Mouse (Mus musculus) kidney, embryonic 14.5 days (tissue): Measurements from ENCODE around the gene Cnn1. TPM values are rescaled to one million over a fixed set of nuclear protein-coding genes. Genes with fewer than 3 reads are reported as not detected.
A peak's percentile ranks its signal among the peaks of the same experiment; 100 is the strongest.

Experiments
- ATAC-seq: fragments of 200-750 bp; cut with Nextera tagmentation; 2 replicates; pipeline ENCODE4 v1.8.0; 2017; ENCODE audit warnings: moderate number of reproducible peaks, mild to moderate bottlenecking, moderate TSS enrichment, moderate library complexity; ENCODE audit not compliant: low FRiP score, low TSS enrichment
- H3K27ac ChIP-seq: fragments of 300-500 bp; sonication (generic); 2 replicates; pipeline ENCODE4 v1.5.1; 2014; ENCODE audit warnings: low read depth, mild to moderate bottlenecking, low read length, moderate library complexity, mixed read lengths
- H3K27me3 ChIP-seq: fragments of 300-500 bp; sonication (generic); 2 replicates; pipeline ENCODE4 v1.6.1; 2014; ENCODE audit warnings: mild to moderate bottlenecking, low read length; ENCODE audit not compliant: control insufficient read depth, insufficient read depth
- H3K36me3 ChIP-seq: fragments of 300-500 bp; sonication (generic); 2 replicates; pipeline ENCODE4 v1.6.1; 2014; ENCODE audit warnings: low read length, mixed read lengths; ENCODE audit not compliant: control insufficient read depth, insufficient read depth
- H3K4me1 ChIP-seq: fragments of 300-500 bp; sonication (generic); 2 replicates; pipeline ENCODE4 v1.6.1; 2014; ENCODE audit warnings: low read length, mixed read lengths; ENCODE audit not compliant: control insufficient read depth, insufficient read depth
- H3K4me2 ChIP-seq: fragments of 300-500 bp; sonication (generic); replicated peaks from 2 replicates; pipeline ENCODE4 v1.6.1; 2014; ENCODE audit warnings: low read depth, mild to moderate bottlenecking, low read length
- H3K4me3 ChIP-seq: fragments of 300-500 bp; sonication (generic); 2 replicates; pipeline ENCODE4 v1.5.1; 2014; ENCODE audit warnings: mild to moderate bottlenecking, low read length
- H3K9ac ChIP-seq: fragments of 300-500 bp; sonication (generic); 2 replicates; pipeline ENCODE4 v1.6.1; 2014; ENCODE audit warnings: low read depth, mild to moderate bottlenecking, low read length, moderate library complexity
- H3K9me3 ChIP-seq: fragments of 300-500 bp; sonication (generic); 2 replicates; pipeline ENCODE4 v1.6.1; 2016; ENCODE audit warnings: low read length; ENCODE audit not compliant: control insufficient read depth
- WGBS: fragments of 180-500 bp; shearing (Covaris S2); extraction: QIAGEN DNeasy Blood & Tissue Kit; methylation state at CpG from one replicate; pipeline ENCODE4 v1.1.7; 2014; 5-methylcytosine and 5-hydroxymethylcytosine counted together
- polyA plus RNA-seq: library from polyadenylated mRNA; unstranded; fragments of >200 nt; fragmentation: Nextera tagmentation; extraction: Ambion mirVana; gene quantifications from 2 replicates; pipeline ENCODE4 v1.2.1, GENCODE M21; 2014

Gene Cnn1
- 4.7 and 5.1 TPM in 2 replicates for polyA plus RNA-seq

DNA sequence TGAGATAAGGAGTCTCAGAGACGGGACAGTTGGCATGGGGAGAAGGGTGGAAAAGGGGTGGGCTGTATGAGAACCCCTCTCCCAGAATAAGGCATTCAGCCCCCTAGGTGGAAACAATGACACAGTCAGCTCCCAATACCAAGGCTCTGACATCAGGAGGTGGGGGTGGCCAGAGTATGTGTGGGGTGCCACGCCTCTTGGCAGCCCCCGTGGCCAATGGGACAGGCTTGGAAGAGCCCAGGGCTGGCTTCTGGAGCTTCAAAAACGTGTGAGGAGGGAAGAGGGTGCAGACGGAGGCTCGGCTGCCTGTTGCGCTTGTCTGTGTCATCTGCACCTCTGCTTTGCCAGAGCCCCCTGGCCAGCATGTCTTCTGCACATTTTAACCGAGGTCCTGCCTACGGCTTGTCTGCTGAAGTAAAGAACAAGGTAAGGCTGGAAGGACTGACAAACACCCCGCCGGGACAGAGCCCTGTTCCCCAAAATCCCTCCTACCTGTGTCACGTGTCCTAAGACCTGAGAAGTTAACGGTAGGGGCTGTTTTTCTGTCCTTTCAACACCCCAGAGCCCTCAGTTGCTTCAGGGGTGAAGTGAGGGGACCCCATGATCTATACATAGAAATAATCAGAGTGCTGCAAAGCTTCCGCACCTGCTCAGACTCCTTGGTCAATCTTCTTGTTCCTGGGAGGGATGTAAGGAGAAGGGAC, at the start of gene Cnn1:
Cnn1 (plus strand) TSS at position 224 of the 704 bp plus-strand sequence.
- Histone ChIP-seq H3K4me3 (peak within 1 kb of the TSS; percentile 12; the same call in 1 of the 2 replicates), H3K27me3 (peaks cover 22% of the 10 kb centered on the region), H3K4me1 (0 out of 2 replicates have a peak, but pooled peaks cover 4% of the 10 kb centered on the region), H3K9me3 (no peaks in the 10 kb centered on the region), H3K9ac (peak within 1 kb of the TSS; percentile 7; the same call in 1 of the 2 replicates), H3K4me2 (peak within 1 kb of the TSS; percentile 25; the same call in 1 of the 2 replicates), H3K27ac (no peak within 1 kb of the TSS), H3K36me3 (no peaks in the 10 kb centered on the region)
- WGBS = 8% methylated on average over 14 of the region's 14 CpGs
- ATAC-seq = no peak

DNA sequence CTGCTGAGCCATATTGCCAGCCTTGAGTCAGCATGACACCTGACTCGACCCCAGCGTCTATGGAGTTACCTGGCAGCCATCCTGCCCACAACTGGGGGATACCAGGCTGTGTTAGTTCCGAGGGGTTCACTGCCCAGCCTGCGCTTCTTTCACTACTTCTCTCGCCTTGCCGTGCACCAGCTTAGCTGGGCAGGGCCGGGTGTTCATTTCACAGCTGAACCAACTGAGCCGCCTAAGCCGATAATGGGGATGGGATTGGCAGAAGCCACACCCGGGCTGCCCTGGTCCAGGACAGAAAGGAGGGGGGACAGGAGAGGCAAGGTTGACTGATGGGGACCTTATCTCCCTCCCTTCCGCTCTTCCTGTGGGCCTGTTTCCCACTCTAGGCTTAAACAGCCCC, 49.7 kb upstream of the Cnn1 start:
- Histone ChIP-seq H3K4me3 (no peak overlapping the region), H3K9me3 (no peaks in the 10 kb centered on the region), H3K9ac (no peak overlapping the region), H3K27me3 (peaks cover 45% of the 10 kb centered on the region), H3K4me1 (peaks cover 14% of the 10 kb centered on the region), H3K36me3 (no peaks in the 10 kb centered on the region), H3K4me2 (no peak overlapping the region), H3K27ac (no peak overlapping the region)
- 78% methylated on average over 11 of the region's 11 CpGs for WGBS
- ATAC-seq = no peak

DNA sequence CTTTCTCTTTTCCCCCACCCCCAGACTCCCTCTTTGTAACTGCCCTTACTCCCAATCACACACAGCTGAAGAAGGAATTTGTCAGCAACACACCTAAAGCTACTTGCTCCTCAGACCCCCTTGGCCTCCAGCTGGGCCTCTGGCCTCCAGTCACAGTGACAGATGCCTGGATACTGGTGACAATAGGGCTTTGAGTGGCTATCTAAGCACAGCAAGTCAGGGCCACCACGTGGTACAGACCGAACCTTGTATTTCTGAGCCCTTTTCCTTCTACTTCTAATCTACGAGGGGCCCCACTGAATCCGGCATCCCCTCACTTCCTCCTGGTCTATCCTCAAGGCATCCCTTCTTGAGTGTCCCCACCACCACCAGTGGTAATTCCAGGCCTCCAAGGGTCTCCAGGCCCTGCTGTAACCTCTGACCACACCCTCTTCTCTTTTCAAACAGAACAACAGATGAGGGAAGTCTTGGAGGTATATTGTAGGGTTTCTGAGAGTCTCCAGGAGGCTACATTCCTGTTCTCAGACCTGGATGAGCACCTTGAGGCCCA, 49.2 kb upstream of the Cnn1 start:
- Histone ChIP-seq H3K27me3 (peaks cover 49% of the 10 kb centered on the region), H3K36me3 (no peaks in the 10 kb centered on the region), H3K9ac (no peak overlapping the region), H3K9me3 (no peaks in the 10 kb centered on the region), H3K27ac (no peak overlapping the region), H3K4me1 (peaks cover 19% of the 10 kb centered on the region), H3K4me3 (no peak overlapping the region), H3K4me2 (no peak overlapping the region)
- 0 out of 2 replicates have a peak, but pooled peaks have one; percentile 7 for ATAC-seq
- 58% methylated on average over 4 of the region's 4 CpGs for WGBS

DNA sequence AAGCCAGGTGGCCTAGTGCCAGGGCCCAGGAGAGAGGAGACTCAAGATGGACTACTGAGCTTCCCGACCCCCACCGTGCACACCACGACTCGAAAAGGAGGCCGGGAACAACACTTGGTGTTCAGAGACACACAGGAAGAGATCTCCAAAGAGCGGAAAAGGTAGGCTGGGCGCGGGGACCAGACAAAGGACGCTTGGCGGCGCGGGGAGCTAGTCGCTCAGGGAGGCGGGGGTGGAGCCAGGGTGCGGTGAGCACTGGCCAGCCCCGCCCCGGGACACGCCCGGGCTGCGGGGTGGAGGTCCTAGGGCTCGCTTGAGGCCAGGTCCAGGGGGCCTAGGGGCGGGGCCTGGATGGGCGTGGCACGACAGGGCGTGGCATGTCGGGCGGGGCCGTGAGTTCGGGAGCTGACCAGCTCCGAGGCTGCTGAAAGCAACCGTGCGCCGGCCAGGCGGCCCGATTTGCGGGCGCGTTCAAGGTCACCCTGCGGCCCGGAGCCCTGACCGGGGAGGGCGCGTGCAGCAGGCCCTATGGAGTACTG, 48.6 kb upstream of the Cnn1 start:
- Histone ChIP-seq H3K36me3 (no peaks in the 10 kb centered on the region), H3K4me1 (peaks cover 20% of the 10 kb centered on the region), H3K4me2 (peak overlapping the region; percentile 74), H3K9me3 (no peaks in the 10 kb centered on the region), H3K27me3 (peaks cover 49% of the 10 kb centered on the region), H3K9ac (no peak overlapping the region), H3K27ac (no peak overlapping the region), H3K4me3 (peak overlapping the region; percentile 34)
- peak; percentile 74 for ATAC-seq
- 2% methylated on average over 32 of the region's 43 CpGs for WGBS

DNA sequence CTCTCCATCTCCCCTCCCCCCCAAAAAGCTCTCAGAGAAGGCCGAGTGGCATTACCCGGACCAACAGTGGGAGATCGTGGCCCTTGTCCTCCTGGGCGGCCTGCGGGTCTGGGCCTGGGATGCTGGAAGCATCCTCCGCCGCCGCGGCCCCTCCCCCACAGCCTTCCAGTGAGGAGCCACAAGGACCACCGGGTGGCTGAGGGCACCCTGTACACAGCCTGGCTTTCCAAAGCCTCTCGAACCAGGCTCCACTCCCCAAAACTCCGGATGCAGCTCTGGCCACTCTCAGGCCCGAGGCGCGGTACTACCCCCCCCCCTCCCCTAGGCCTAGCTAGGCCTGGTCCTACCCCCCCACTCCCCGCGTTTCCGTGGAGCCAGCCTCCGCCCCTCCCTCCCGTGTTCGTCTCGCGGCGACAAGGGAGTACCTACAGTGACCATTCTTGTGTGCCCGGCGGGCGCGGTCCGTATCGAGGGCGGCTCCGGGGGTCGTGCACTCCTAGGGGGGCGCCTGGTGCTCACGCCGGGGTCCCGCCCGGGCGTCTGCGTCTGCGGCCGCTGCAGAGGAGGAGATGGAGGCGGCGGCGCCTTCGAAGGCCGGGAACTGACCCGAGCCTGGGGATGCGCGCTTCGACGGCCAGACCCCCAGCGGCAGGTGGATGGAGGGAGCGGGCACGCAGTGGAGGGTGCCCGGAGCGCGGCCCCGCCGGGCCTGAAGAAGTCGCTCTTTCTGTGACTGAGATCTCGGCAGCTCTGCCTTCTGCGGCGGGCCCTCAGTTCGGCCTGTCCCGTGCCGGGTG, 47.7 kb upstream of the Cnn1 start:
- WGBS = 0% methylated on average over 49 of the region's 67 CpGs
- Histone ChIP-seq H3K4me1 (peaks cover 20% of the 10 kb centered on the region), H3K27ac (no peak overlapping the region), H3K4me2 (peak overlapping the region; percentile 74), H3K27me3 (peaks cover 49% of the 10 kb centered on the region), H3K9ac (no peak overlapping the region; the same call in 1 of the 2 replicates), H3K36me3 (no peaks in the 10 kb centered on the region), H3K9me3 (no peaks in the 10 kb centered on the region), H3K4me3 (peak overlapping the region; percentile 34)
- ATAC-seq = peak; percentile 11; the same call in 1 of the 2 replicates

DNA sequence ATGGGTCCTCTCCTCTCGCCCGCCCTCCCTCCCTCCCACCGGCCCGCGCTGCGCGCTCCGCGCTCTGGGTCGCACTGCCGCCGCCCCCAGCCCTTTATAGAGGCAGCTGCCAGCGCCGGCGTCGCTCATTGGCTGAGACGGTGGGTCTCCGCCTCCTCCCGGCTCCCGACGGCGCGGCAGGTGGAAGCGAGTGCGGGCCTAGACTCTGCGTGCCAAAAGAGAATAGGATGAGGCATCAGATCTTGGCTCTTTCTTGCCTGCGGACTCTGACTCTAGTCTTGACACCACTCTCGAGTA, 47.1 kb upstream of the Cnn1 start, which contains the start of gene Elavl3:
Elavl3 (minus strand) TSS at position 66 of the 297 bp plus-strand sequence.
- no peaks in the 10 kb centered on the region for H3K36me3 ChIP-seq
- no peak within 1 kb of the TSS for H3K27ac ChIP-seq
- H3K27me3 ChIP-seq = peaks cover 49% of the 10 kb centered on the region
- no peaks in the 10 kb centered on the region for H3K9me3 ChIP-seq
- H3K4me3 ChIP-seq = peak within 1 kb of the TSS; percentile 34
- ATAC-seq = no peak
- H3K4me1 ChIP-seq = peaks cover 20% of the 10 kb centered on the region
- peak within 1 kb of the TSS; percentile 74 for H3K4me2 ChIP-seq
- H3K9ac ChIP-seq = no peak within 1 kb of the TSS; the same call in 1 of the 2 replicates
- WGBS = 3% methylated on average over 18 of the region's 28 CpGs

DNA sequence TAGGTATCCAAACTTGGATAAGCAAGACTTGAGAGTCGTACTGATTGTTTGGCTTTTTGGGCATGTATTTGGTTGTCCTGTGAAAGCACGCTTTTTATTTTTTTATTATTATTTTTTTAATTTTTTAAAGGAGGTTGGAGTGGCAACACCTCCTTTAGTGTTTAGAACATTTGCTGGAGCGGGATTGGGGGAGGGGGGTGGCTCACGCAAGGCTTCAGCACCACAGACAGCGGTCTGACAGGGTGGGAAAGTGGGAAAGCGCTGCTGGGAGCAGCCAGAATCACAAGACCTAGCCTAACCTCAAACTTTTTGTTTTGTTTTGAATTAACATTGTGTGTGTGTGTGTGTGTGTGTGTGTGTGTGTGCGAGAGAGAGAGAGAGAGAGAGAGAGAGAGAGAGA, 45.4 kb upstream of the Cnn1 start:
- 31% methylated on average over 7 of the region's 7 CpGs for WGBS
- H3K36me3 ChIP-seq = peaks cover 13% of the 10 kb centered on the region

DNA sequence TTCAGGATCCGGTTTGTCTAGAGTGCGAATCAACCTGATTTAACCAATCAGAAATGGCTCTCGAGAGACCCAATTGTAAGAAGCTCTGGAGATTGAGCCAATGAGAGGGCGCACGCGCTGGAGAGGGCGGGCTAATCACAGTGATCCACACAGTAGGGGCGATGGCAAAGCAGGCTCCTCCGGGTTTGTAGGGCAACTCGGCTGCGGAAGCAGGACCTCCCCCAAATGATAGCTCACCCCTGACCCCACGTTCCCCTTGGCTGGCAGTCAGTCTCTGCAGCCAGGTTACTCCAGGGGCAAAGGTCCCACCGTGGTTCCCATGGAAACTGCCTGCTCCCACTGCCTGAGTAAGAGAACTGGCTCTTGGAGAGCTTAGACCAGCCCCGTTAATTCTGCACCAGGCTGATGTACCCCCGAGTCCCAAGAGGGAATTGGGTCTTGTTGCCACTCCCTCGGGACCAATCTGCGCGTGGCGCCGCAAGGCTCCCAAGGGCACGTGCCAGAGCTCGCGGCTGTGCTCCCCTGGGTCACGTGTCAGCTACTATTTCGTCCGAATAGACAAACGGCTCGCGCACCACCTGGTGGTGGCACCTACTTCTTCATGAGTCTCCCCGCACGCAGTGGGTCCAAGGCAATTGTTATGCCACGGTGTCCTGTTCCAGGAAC, 44.5 kb upstream of the Cnn1 start:
- no peak overlapping the region for H3K9ac ChIP-seq
- H3K4me2 ChIP-seq = peak overlapping the region; percentile 30; the same call in 1 of the 2 replicates
- peaks cover 20% of the 10 kb centered on the region for H3K4me1 ChIP-seq
- peaks cover 45% of the 10 kb centered on the region for H3K27me3 ChIP-seq
- peak; percentile 47; the same call in 1 of the 2 replicates for ATAC-seq
- H3K4me3 ChIP-seq = no peak overlapping the region; the same call in 1 of the 2 replicates
- WGBS = 3% methylated on average over 32 of the region's 32 CpGs
- no peaks in the 10 kb centered on the region for H3K9me3 ChIP-seq
- peaks cover 21% of the 10 kb centered on the region for H3K36me3 ChIP-seq
- H3K27ac ChIP-seq = no peak overlapping the region

More for the DNA sequence above, 45.4 kb upstream of the Cnn1 start:
- Histone ChIP-seq H3K27me3 (peaks cover 49% of the 10 kb centered on the region), H3K9ac (no peak overlapping the region), H3K4me1 (peaks cover 20% of the 10 kb centered on the region), H3K4me3 (no peak overlapping the region), H3K9me3 (no peaks in the 10 kb centered on the region), H3K4me2 (no peak overlapping the region), H3K27ac (no peak overlapping the region)
- ATAC-seq = no peak
